Mouse (Mus musculus) limb, embryonic 12.5 days (tissue): ENCODE data around the gene Zfp715. TPM values are rescaled to one million over a fixed set of nuclear protein-coding genes. Genes with fewer than 3 reads are reported as not detected.

Source experiments
- ATAC-seq: fragments of 200-750 bp; cut with Nextera tagmentation; 2 replicates; pipeline ENCODE4 v1.8.0; 2017; ENCODE audit warnings: low read depth, moderate TSS enrichment; ENCODE audit not compliant: insufficient number of reproducible peaks, insufficient read depth, low FRiP score, low TSS enrichment
- H3K27ac ChIP-seq: fragments of 300-500 bp; sonication (generic); 2 replicates; pipeline ENCODE4 v1.5.1; 2016; ENCODE audit warnings: mild to moderate bottlenecking, moderate library complexity
- H3K27me3 ChIP-seq: fragments of 300-500 bp; sonication (generic); 2 replicates; pipeline ENCODE4 v1.6.1; 2016; ENCODE audit warnings: mild to moderate bottlenecking, moderate library complexity
- H3K36me3 ChIP-seq: fragments of 300-500 bp; sonication (generic); 2 replicates; pipeline ENCODE4 v1.6.1; 2016; ENCODE audit warnings: mild to moderate bottlenecking, moderate library complexity
- H3K4me1 ChIP-seq: fragments of 300-500 bp; sonication (generic); replicated peaks from 2 replicates; pipeline ENCODE4 v1.6.1; 2016
- H3K4me2 ChIP-seq: fragments of 300-500 bp; sonication (generic); 2 replicates; pipeline ENCODE4 v1.6.1; 2016; ENCODE audit warnings: mild to moderate bottlenecking, moderate library complexity
- H3K4me3 ChIP-seq: fragments of 300-500 bp; sonication (generic); replicated peaks from 2 replicates; pipeline ENCODE4 v1.5.1; 2016; ENCODE audit warnings: mild to moderate bottlenecking
- H3K9ac ChIP-seq: fragments of 300-500 bp; sonication (generic); replicated peaks from 2 replicates; pipeline ENCODE4 v1.6.1; 2016; ENCODE audit warnings: mild to moderate bottlenecking, moderate library complexity
- H3K9me3 ChIP-seq: fragments of 300-500 bp; sonication (generic); 2 replicates; pipeline ENCODE4 v1.6.1; 2016; ENCODE audit warnings: mild to moderate bottlenecking, moderate library complexity
- WGBS: fragments of 180-500 bp; shearing (Covaris S2); methylation state at CpG from one replicate; pipeline ENCODE4 v1.1.7; 2016; 5-methylcytosine and 5-hydroxymethylcytosine counted together
- polyA plus RNA-seq: library from polyadenylated mRNA; unstranded; fragments of >200 nt; fragmentation: Nextera tagmentation; extraction: Ambion mirVana; gene quantifications from 2 replicates; pipeline ENCODE4 v1.2.1, GENCODE M21; 2016

Gene Zfp715
- polyA plus RNA-seq, 1 experiment from 2014 or later, result 14.5 TPM

DNA sequence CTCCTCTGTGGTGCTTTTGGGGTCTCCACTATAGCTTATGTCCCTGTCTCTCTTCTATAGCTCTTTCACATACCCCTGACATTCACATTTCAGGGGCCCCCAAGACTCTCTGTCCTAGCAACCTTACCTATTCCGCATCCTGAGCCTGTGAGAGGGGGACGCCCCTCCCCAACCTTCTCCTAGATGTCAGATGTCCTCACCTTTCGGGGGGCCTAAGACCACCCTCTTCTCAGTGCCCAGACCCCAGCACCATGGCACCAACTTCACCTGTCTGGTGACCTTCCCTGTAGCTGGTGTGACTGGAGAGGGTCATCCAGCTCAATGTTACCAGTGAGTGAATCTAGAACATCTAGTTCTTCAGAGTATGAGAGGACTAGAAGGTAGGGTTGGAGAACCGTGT lies 31.4 kb upstream of the Zfp715 start:
- Histone ChIP-seq H3K27me3 (no peaks in the 10 kb centered on the region), H3K27ac (no peak overlapping the region), H3K36me3 (no peaks in the 10 kb centered on the region), H3K4me1 (no peaks in the 10 kb centered on the region), H3K9ac (no peak overlapping the region), H3K4me2 (no peak overlapping the region), H3K4me3 (no peak overlapping the region), H3K9me3 (no peaks in the 10 kb centered on the region)
- ATAC-seq, result no peak
- 80% methylated on average over 4 of the region's 4 CpGs for WGBS

DNA sequence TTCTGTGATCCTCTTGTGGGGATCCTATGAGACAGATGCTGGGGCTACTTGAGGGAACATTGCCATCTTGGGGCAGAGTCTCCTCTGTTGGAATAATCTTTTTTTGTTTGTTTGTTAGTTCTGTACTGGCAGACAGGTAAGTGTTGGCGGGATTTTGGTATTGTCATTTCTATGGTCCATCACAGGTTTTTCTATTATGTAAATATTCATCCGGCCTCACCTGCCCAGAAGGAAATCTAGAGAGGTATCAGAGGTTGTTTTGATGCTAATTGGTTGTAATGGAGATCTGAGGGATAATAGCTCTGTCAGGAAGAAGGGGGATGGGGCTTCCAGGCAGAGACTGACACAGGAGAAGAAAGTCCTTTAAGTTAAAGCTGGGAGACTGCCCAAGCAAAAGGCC lies 30.9 kb upstream of the Zfp715 start:
- Histone ChIP-seq H3K27ac (no peak overlapping the region), H3K9me3 (no peaks in the 10 kb centered on the region), H3K4me2 (no peak overlapping the region), H3K36me3 (no peaks in the 10 kb centered on the region), H3K4me3 (no peak overlapping the region), H3K9ac (no peak overlapping the region), H3K4me1 (no peaks in the 10 kb centered on the region), H3K27me3 (no peaks in the 10 kb centered on the region)
- ATAC-seq, result no peak
- 75% methylated on average over 2 of the region's 2 CpGs for WGBS

DNA sequence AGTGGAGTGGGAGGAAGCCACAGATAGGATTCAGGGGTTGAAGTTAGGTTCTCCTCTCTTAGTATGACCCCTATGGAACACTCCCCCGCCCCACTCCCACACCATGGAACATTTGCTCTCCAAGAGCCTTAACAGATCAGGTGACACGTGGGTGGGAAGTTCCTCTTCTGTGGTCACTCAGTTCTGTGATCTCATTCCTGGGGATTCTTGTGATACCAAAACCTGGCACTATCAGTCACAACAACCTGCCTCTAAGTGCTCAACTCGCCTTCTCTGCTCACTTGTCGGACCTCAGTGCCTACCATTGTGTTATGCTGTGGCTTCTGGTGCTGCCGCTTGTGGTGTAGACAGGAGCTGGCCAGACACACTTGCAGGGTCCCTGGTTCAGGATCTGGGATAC lies 30.1 kb upstream of the Zfp715 start:
- Histone ChIP-seq H3K9ac (no peak overlapping the region), H3K27me3 (no peaks in the 10 kb centered on the region), H3K4me2 (no peak overlapping the region), H3K9me3 (no peaks in the 10 kb centered on the region), H3K36me3 (no peaks in the 10 kb centered on the region), H3K4me3 (no peak overlapping the region), H3K4me1 (no peaks in the 10 kb centered on the region), H3K27ac (no peak overlapping the region)
- 68% methylated on average over 5 of the region's 5 CpGs for WGBS
- ATAC-seq, result no peak

DNA sequence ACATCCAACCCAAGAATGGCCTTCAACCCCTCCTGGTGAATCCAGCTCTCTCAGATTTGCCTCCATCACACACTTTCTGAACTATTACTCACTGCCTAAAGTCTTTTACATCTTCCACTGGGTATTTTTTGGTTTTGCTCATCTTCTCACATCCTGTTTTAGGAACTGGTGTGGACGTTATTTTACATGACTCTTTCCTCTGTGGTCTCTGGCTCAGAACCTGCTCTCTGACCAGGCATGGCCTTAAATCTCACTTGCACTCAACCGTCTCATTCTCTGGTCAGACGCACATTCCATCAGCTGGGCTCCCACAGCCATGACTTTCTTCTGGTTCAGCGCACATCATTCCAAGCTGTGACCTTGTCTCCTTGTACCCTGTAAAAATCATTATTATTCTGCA lies 27.7 kb upstream of the Zfp715 start:
- Histone ChIP-seq H3K27ac (no peak overlapping the region), H3K9me3 (no peaks in the 10 kb centered on the region), H3K36me3 (no peaks in the 10 kb centered on the region), H3K27me3 (no peaks in the 10 kb centered on the region), H3K4me2 (no peak overlapping the region), H3K9ac (no peak overlapping the region), H3K4me3 (no peak overlapping the region), H3K4me1 (no peaks in the 10 kb centered on the region)
- ATAC-seq, result no peak
- 83% methylated on average over 4 of the region's 4 CpGs for WGBS

DNA sequence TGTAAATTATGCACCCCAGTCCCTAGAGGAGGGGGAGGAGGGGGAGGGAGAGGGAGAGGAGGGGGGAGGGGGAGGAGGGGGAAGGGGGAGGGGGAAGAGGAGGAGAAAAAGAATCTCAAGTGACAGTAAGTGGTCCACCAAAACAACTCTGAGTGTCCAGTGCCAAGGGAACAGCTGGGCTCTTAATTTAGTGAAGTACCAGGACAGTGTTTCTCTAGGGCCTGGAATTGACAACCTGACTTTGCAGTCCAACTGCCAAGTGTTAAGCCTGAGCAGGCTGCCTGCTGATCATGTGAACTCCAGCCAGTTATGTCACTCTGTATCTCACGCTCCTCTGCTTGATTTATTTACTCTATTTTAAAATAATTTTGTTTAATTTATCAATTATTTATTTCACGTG lies 20.8 kb upstream of the Zfp715 start:
- no peak for ATAC-seq
- Histone ChIP-seq H3K4me3 (no peak overlapping the region), H3K27ac (no peak overlapping the region), H3K36me3 (no peaks in the 10 kb centered on the region), H3K4me2 (no peak overlapping the region), H3K9me3 (no peaks in the 10 kb centered on the region), H3K9ac (no peak overlapping the region), H3K27me3 (no peaks in the 10 kb centered on the region), H3K4me1 (no peaks in the 10 kb centered on the region)
- WGBS, result 59% methylated on average over 2 of the region's 2 CpGs

DNA sequence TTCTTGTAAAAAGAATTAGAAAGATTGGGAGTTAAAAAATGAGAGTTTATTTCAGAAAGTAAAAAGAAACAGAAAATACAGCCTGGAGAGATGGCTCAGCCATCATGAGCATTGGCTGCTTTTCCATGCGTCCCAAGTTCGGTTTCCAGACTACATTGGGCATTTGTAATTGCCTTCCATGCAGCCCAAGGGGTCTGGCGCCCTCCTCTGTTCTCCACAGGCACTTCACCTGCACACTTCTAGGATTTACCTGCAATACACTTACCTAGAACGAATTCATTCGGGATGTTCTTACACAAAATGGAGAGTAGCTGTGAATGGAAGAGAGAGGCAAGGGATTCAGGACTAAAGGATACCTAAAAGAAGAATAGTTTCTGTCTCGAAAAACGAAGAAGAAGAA lies 20.1 kb upstream of the Zfp715 start:
- Histone ChIP-seq H3K27ac (no peak overlapping the region), H3K4me1 (no peaks in the 10 kb centered on the region), H3K4me3 (no peak overlapping the region), H3K9ac (no peak overlapping the region), H3K4me2 (no peak overlapping the region), H3K36me3 (no peaks in the 10 kb centered on the region), H3K9me3 (no peaks in the 10 kb centered on the region), H3K27me3 (no peaks in the 10 kb centered on the region)
- ATAC-seq, result no peak
- whole genome bisulfite sequencing, result 37% methylated on average over 5 of the region's 7 CpGs

DNA sequence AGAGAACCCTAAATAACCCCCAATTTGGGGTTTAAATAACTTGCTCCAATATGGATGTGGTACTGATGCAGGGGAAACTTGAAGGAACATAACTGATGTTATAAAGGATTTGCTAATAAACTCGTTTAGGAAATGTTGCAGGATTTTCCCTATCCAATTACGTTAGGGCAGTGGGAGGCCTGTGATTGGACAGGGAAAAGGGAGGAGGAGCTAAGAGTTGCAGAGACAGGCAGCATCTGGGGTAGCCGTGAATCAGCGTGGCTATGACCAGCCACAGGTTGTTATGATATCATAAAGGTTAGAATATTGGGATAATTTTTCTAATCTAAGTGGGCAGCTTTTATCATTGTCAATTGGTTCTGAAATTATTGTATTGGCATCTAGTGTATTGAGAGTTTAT lies 15.0 kb upstream of the Zfp715 start:
- Histone ChIP-seq H3K4me2 (no peak overlapping the region), H3K4me1 (no peaks in the 10 kb centered on the region), H3K27ac (no peak overlapping the region), H3K9ac (no peak overlapping the region), H3K36me3 (no peaks in the 10 kb centered on the region), H3K4me3 (no peak overlapping the region), H3K9me3 (no peaks in the 10 kb centered on the region), H3K27me3 (no peaks in the 10 kb centered on the region)
- no peak for ATAC-seq
- WGBS, result 73% methylated on average over 4 of the region's 4 CpGs

DNA sequence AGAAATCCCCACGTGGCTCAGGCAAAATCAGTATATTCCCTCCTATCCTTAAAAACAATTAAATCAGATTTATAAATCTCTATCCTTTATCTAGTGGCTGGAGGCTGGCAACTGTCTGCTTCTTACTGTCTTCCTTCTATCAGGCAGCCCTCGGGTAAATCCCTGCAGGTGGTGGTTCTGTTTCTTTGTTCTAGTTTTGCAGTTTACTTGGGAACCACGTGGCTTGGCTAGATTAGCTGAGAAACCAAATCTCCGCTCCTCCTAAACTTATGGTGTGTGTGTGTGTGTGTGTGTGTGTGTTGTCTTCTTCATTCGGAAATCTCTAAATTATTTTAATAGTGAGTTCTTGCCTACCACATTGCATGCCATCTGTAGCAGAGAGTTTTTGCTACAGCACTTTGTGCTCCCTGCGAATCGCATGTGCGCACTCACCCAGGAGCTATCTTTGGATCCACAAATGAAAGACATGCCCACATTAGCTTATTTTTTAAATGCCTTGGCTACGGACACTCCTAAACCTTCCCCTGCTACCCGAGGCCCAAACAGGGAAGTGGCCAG lies 13.2 kb upstream of the Zfp715 start:
- no peak overlapping the region for H3K9ac ChIP-seq
- WGBS, result 60% methylated on average over 10 of the region's 10 CpGs
- no peaks in the 10 kb centered on the region for H3K9me3 ChIP-seq
- H3K4me2 ChIP-seq, result no peak overlapping the region
- no peak for ATAC-seq
- no peaks in the 10 kb centered on the region for H3K27me3 ChIP-seq
- H3K36me3 ChIP-seq, result no peaks in the 10 kb centered on the region
- H3K27ac ChIP-seq, result no peak overlapping the region
- H3K4me1 ChIP-seq, result no peaks in the 10 kb centered on the region
- no peak overlapping the region for H3K4me3 ChIP-seq

DNA sequence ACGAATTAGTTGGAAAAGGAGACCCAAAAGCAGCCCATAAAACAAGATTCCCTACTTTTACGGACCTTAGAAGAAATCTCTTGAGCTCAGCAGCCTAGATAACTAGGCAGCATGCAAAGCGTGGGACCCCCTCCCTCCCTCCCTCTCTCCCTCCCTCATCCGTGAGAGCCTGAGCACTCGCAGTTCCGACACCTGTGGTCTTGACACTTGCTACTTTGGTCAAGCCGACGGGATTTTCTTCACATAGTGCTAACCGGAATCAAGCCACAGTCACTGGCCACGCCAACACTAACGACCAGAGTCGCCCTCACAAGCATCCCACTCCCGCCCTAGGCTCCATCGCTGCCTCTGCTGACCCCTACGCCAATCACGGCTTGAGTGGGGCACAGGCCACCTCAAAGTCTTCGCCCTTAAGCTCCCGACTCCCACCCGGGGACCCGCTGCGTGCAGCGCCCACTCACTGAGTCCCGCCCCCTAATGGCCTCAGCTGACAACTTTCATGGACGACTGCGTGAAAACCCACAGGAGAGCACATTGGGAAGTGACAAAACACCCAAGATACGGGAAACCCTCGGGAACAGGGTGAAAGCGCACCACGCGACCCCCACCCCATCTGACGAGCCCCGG lies 595 bp downstream of the Zfp715 start:
- Histone ChIP-seq H3K4me1 (peaks cover 11% of the 10 kb centered on the region), H3K36me3 (peaks cover 27% of the 10 kb centered on the region), H3K27ac (peak overlapping the region; percentile 88), H3K9ac (peak overlapping the region; percentile 74), H3K9me3 (no peaks in the 10 kb centered on the region), H3K4me2 (peak overlapping the region; percentile 71), H3K27me3 (no peaks in the 10 kb centered on the region), H3K4me3 (peak overlapping the region; percentile 75)
- ATAC-seq, result peak; percentile 67
- 1% methylated on average over 32 of the region's 32 CpGs for WGBS

DNA sequence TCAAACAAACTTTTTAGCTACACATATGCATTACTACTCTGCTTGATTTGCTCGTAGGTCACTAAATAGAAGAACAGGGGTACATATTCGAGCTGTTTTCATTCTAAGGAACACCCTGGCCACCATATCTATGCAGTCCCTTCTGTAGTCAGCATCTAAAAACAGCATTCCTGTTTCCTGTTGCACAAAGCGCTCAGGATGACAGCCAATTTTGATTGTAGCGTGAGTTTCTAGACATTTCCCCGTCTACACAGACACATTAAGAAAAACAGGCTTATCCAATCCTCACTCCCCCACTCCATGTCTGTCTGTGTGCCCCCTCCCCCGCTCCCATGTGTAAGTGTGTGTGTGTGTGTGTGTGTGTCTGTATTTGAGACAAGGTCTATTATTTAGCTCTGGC lies 1.5 kb downstream of the Zfp715 start:
- H3K36me3 ChIP-seq, result peaks cover 35% of the 10 kb centered on the region
- whole genome bisulfite sequencing, result 82% methylated on average over 6 of the region's 6 CpGs
- H3K9me3 ChIP-seq, result no peaks in the 10 kb centered on the region
- peak overlapping the region; percentile 71 for H3K4me2 ChIP-seq
- no peak for ATAC-seq
- no peaks in the 10 kb centered on the region for H3K27me3 ChIP-seq
- peak overlapping the region; percentile 75 for H3K4me3 ChIP-seq
- H3K4me1 ChIP-seq, result peaks cover 11% of the 10 kb centered on the region
- H3K27ac ChIP-seq, result no peak overlapping the region
- H3K9ac ChIP-seq, result no peak overlapping the region

DNA sequence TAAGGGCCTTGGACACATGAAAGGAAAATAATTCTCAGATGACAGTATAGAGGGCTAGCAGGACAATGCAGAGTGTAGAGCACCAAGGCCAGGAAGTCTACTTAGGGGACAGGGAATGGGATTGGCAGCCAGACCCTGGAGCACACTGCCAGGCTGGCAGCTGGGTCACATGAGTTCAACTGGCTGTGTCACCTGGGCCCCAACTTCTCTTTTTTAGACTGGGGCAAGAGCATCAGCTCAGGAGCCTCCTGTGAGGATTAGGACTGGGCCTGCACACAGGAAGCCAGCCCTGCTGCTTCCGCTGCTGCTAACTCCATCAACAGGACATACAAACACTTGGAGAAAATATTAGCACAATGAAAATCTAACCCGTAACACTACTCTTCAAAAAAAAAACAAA lies 4.0 kb downstream of the Zfp715 start:
- Histone ChIP-seq H3K4me3 (no peak overlapping the region), H3K9ac (0 out of 2 replicates have a peak overlapping the region, but pooled peaks have one; percentile 8), H3K36me3 (peaks cover 56% of the 10 kb centered on the region), H3K27ac (no peak overlapping the region), H3K9me3 (no peaks in the 10 kb centered on the region), H3K27me3 (no peaks in the 10 kb centered on the region), H3K4me2 (no peak overlapping the region), H3K4me1 (peaks cover 11% of the 10 kb centered on the region)
- no peak for ATAC-seq
- WGBS, result 58% methylated on average over 2 of the region's 2 CpGs

DNA sequence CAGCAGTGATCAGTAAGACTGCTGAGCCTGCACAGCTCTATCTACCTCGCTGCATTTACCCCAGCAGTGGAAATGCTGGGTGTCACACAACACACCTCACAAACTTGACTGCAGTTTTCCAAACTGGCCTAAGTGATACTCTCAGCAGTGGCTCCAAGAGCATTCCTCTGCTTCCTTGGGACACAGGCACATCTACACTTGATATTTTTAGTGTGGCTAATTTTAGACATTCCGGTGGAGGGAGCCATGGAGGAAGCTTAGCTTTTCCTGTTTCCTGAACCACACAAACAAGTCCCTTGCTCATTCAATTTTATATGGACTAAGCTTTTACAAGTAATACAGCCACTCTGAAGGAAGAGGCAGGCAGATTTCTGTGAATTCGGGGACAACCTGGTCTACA lies 7.9 kb downstream of the Zfp715 start:
- no peak overlapping the region for H3K4me3 ChIP-seq
- H3K27me3 ChIP-seq, result no peaks in the 10 kb centered on the region
- H3K4me2 ChIP-seq, result no peak overlapping the region
- no peak overlapping the region for H3K27ac ChIP-seq
- ATAC-seq, result no peak
- no peak overlapping the region for H3K9ac ChIP-seq
- WGBS, result 83% methylated on average over 3 of the region's 3 CpGs
- no peaks in the 10 kb centered on the region for H3K4me1 ChIP-seq
- peaks cover 92% of the 10 kb centered on the region for H3K36me3 ChIP-seq
- no peaks in the 10 kb centered on the region for H3K9me3 ChIP-seq
